Mouse (Mus musculus) spleen, embryonic (tissue): Measurements from ENCODE around the gene Cyp4a29.
"Not testable (repeated sequence)": the region's sequence is repeated elsewhere in the genome, so short reads cannot be mapped to it uniquely, and the experiment has no call there.

Experiments
- CTCF ChIA-PET: fragments of 350-600 bp; sonication (Branson Sonifier 250); formaldehyde crosslinking; loops from one replicate; lab custom pipeline; 2022; lab: Charles Lee

Cyp4a29 gene

GRCm38 (mm10) chr4:115241784-115242183 lies at the start of gene Cyp4a29:
TSS of gene Cyp4a29 (plus strand) at chr4:115242084.
- CTCF ChIA-PET, result no interaction called here

DNA sequence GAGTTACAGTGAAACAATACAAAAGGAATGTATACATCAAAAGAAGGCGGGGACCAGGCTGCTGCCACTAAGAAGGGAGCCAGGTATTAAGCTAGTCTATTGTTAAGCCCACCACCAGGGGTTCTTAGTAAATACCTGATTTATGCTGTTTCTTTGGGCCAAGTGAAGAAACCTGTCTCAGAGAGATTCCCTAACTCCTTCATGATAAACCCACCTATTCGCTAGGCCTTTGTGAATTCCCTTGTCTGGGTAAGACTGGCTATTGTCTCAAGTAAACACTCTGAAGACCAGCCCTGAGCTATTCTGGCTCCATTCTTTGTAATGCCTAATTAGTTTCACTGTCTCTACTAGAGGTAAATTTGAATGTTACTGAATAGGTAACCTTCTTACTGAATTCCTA lies 9.0 kb upstream of the Cyp4a29 start:
- CTCF ChIA-PET, result not testable (repeated sequence)

- CTCF ChIA-PET, result no interaction called here
Observed at GRCm38 (mm10) chr4:115236462-115237096, 5.3 kb upstream of the Cyp4a29 start.

GRCm38 (mm10) chr4:115264687-115265569 lies 23.0 kb downstream of the Cyp4a29 start:
- CTCF ChIA-PET, result not testable (repeated sequence)

DNA sequence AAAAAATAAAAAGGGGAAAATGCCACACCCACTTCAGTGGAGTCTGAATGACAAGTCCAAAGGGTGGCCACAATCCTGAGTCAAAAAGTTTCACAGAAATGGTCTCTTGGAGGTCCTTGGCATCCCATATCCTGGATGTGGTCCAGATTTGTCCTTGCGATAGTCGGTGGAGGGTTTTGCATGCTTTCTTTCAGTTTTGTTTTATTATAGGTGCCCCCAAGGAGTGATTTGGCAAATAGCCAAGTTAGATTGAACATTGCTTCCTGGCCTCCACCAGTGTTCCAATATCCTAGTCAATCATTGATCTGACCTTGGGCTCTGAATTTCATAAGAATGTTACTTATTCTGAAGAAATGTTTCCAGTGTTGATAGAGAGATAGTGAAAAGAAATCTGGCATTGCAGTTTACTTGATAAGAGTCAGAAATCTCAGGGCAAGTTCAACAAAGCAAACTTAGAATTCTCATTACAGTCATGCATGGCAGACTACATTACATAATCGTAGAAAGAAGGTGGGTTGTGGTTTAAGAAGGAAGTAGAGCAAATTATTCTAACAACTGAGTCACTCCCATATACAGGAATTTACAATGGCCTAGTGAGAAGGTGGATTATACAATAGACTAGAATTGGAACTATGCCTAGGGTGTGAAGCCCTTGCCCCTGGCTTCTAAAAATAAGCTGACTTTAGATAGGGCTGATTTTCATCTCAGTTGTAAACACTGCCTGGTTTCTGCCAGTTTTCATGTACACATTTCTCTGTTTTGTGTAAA lies 36.5 kb downstream of the Cyp4a29 start:
- CTCF ChIA-PET, result not testable (repeated sequence)

- CTCF ChIA-PET, result no interaction called here
Observed at GRCm38 (mm10) chr4:115280342-115280741, 38.5 kb downstream of the Cyp4a29 start.

DNA sequence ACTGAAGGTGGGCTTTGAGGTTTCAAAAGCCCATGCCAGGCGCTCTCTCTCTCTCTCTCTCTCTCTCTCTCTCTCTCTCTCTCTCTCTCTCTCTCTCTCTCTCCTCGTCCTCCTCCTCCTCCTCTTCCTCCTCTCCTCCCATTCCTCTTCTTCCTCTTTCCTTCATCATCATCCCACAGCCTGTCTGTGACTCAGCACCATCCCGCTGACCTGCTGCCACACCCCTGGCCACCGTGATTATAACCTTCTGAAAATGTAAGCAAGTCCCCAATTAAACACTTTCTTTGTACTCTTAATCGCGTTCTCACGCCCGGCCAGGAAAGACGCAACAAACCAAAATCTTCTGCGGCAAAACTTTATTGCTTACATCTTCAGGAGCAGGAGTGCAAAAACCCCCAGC lies 38.9 kb downstream of the Cyp4a29 start:
- CTCF ChIA-PET, result not testable (repeated sequence)

GRCm38 (mm10) chr4:115281231-115281767 lies 39.4 kb downstream of the Cyp4a29 start:
- CTCF ChIA-PET, result not testable (repeated sequence)

GRCm38 (mm10) chr4:115298746-115299145 lies 56.9 kb downstream of the Cyp4a29 start, which contains the start of gene Cyp4a12a:
TSS of gene Cyp4a12a (plus strand) at chr4:115299046.
- CTCF ChIA-PET, result not testable (repeated sequence)
